Mouse (Mus musculus): Measurements from ENCODE around the gene Dnajc11. TPM values are rescaled to one million over a fixed set of nuclear protein-coding genes. Genes with fewer than 3 reads are reported as not detected.
A peak's percentile ranks its signal among the peaks of the same experiment; 100 is the strongest.

The Dnajc11 gene
- polyA plus RNA-seq, 1 experiment from 2014 or later: 73.8 TPM

- Histone ChIP-seq H3K9ac (ENCODE audit: low read depth, low read length) (no peak overlapping the region), H3K4me1 (replicated peaks; ENCODE audit: control insufficient read depth, insufficient read depth, low read length) (no peaks in the 10 kb centered on the region), H3K4me2 (replicated peaks; ENCODE audit: low read depth, low read length) (no peak overlapping the region), H3K27ac (ENCODE audit: low read depth, low read length) (no peak overlapping the region), H3K27me3 (ENCODE audit: control insufficient read depth, insufficient read depth, low read length) (no peaks in the 10 kb centered on the region), H3K4me3 (ENCODE audit: low read depth, low read length) (no peak overlapping the region), H3K36me3 (ENCODE audit: control insufficient read depth, insufficient read depth, low read length) (no peaks in the 10 kb centered on the region), H3K9me3 (ENCODE audit: control insufficient read depth, low read length) (no peaks in the 10 kb centered on the region)
- 75% methylated on average over 20 of the region's 20 CpGs for WGBS
- DNase-seq (ENCODE audit: low spot score) (no peak), ATAC-seq (ENCODE audit: low FRiP score) (no peak)
Observed at GRCm38 (mm10) chr4:151919135-151919840, 14.2 kb upstream of the Dnajc11 start.

GRCm38 (mm10) chr4:151919900-151920643 lies 13.4 kb upstream of the Dnajc11 start:
- H3K27ac ChIP-seq (ENCODE audit: low read depth, low read length): no peak overlapping the region
- ATAC-seq (ENCODE audit: low FRiP score): no peak
- no peaks in the 10 kb centered on the region for H3K9me3 ChIP-seq (ENCODE audit: control insufficient read depth, low read length)
- no peaks in the 10 kb centered on the region for H3K36me3 ChIP-seq (ENCODE audit: control insufficient read depth, insufficient read depth, low read length)
- H3K4me3 ChIP-seq (ENCODE audit: low read depth, low read length): 0 out of 2 replicates have a peak overlapping the region, but pooled peaks have one; percentile 12
- DNase-seq (ENCODE audit: low spot score): peak; percentile 82
- H3K4me1 ChIP-seq (replicated peaks; ENCODE audit: control insufficient read depth, insufficient read depth, low read length): no peaks in the 10 kb centered on the region
- peak overlapping the region; percentile 34 for H3K4me2 ChIP-seq (replicated peaks; ENCODE audit: low read depth, low read length)
- WGBS: 22% methylated on average over 16 of the region's 16 CpGs
- 0 out of 2 replicates have a peak overlapping the region, but pooled peaks have one; percentile 31 for H3K9ac ChIP-seq (ENCODE audit: low read depth, low read length)
- no peaks in the 10 kb centered on the region for H3K27me3 ChIP-seq (ENCODE audit: control insufficient read depth, insufficient read depth, low read length)

GRCm38 (mm10) chr4:151922124-151922523 lies 11.4 kb upstream of the Dnajc11 start:
- Histone ChIP-seq H3K27ac (ENCODE audit: low read depth, low read length) (no peak overlapping the region), H3K27me3 (ENCODE audit: control insufficient read depth, insufficient read depth, low read length) (no peaks in the 10 kb centered on the region), H3K9ac (ENCODE audit: low read depth, low read length) (no peak overlapping the region), H3K4me1 (replicated peaks; ENCODE audit: control insufficient read depth, insufficient read depth, low read length) (no peaks in the 10 kb centered on the region), H3K9me3 (ENCODE audit: control insufficient read depth, low read length) (no peaks in the 10 kb centered on the region), H3K4me2 (replicated peaks; ENCODE audit: low read depth, low read length) (no peak overlapping the region), H3K4me3 (ENCODE audit: low read depth, low read length) (no peak overlapping the region), H3K36me3 (ENCODE audit: control insufficient read depth, insufficient read depth, low read length) (no peaks in the 10 kb centered on the region)
- ATAC-seq (ENCODE audit: low FRiP score) (no peak), DNase-seq (ENCODE audit: low spot score) (no peak)
- 93% methylated on average over 3 of the region's 3 CpGs for WGBS

GRCm38 (mm10) chr4:151932576-151933504 lies 651 bp upstream of the Dnajc11 start:
- no peak overlapping the region for H3K4me3 ChIP-seq (ENCODE audit: low read depth, low read length)
- no peak overlapping the region for H3K27ac ChIP-seq (ENCODE audit: low read depth, low read length)
- no peaks in the 10 kb centered on the region for H3K36me3 ChIP-seq (ENCODE audit: control insufficient read depth, insufficient read depth, low read length)
- WGBS: 88% methylated on average over 13 of the region's 13 CpGs
- no peak overlapping the region for H3K9ac ChIP-seq (ENCODE audit: low read depth, low read length)
- ATAC-seq (ENCODE audit: low FRiP score) (peak; percentile 79), DNase-seq (ENCODE audit: low spot score) (no peak)
- H3K4me2 ChIP-seq (replicated peaks; ENCODE audit: low read depth, low read length): no peak overlapping the region
- H3K4me1 ChIP-seq (replicated peaks; ENCODE audit: control insufficient read depth, insufficient read depth, low read length): peaks cover 3% of the 10 kb centered on the region; the same call in 1 of the 2 replicates
- H3K27me3 ChIP-seq (ENCODE audit: control insufficient read depth, insufficient read depth, low read length): no peaks in the 10 kb centered on the region
- no peaks in the 10 kb centered on the region for H3K9me3 ChIP-seq (ENCODE audit: control insufficient read depth, low read length)

GRCm38 (mm10) chr4:151934215-151934572 lies 703 bp downstream of the Dnajc11 start:
- H3K36me3 ChIP-seq (ENCODE audit: control insufficient read depth, insufficient read depth, low read length): no peaks in the 10 kb centered on the region
- H3K4me1 ChIP-seq (replicated peaks; ENCODE audit: control insufficient read depth, insufficient read depth, low read length): peaks cover 3% of the 10 kb centered on the region; the same call in 1 of the 2 replicates
- H3K4me3 ChIP-seq (ENCODE audit: low read depth, low read length): peak overlapping the region; percentile 100
- peak overlapping the region; percentile 96 for H3K4me2 ChIP-seq (replicated peaks; ENCODE audit: low read depth, low read length)
- H3K9me3 ChIP-seq (ENCODE audit: control insufficient read depth, low read length): no peaks in the 10 kb centered on the region
- WGBS: 2% methylated on average over 23 of the region's 23 CpGs
- DNase-seq (ENCODE audit: low spot score) (no peak), ATAC-seq (ENCODE audit: low FRiP score) (no peak)
- H3K27me3 ChIP-seq (ENCODE audit: control insufficient read depth, insufficient read depth, low read length): no peaks in the 10 kb centered on the region
- H3K27ac ChIP-seq (ENCODE audit: low read depth, low read length): no peak overlapping the region
- peak overlapping the region; percentile 96 for H3K9ac ChIP-seq (ENCODE audit: low read depth, low read length)

GRCm38 (mm10) chr4:151937441-151937840 lies 4.0 kb downstream of the Dnajc11 start:
- Histone ChIP-seq H3K9ac (ENCODE audit: low read depth, low read length) (no peak overlapping the region), H3K27ac (ENCODE audit: low read depth, low read length) (no peak overlapping the region), H3K4me2 (replicated peaks; ENCODE audit: low read depth, low read length) (no peak overlapping the region), H3K4me3 (ENCODE audit: low read depth, low read length) (no peak overlapping the region), H3K27me3 (ENCODE audit: control insufficient read depth, insufficient read depth, low read length) (no peaks in the 10 kb centered on the region), H3K4me1 (replicated peaks; ENCODE audit: control insufficient read depth, insufficient read depth, low read length) (peaks cover 3% of the 10 kb centered on the region; the same call in 1 of the 2 replicates), H3K36me3 (ENCODE audit: control insufficient read depth, insufficient read depth, low read length) (no peaks in the 10 kb centered on the region), H3K9me3 (ENCODE audit: control insufficient read depth, low read length) (no peaks in the 10 kb centered on the region)
- 96% methylated on average over 13 of the region's 13 CpGs for WGBS
- no peak for DNase-seq (ENCODE audit: low spot score)
- no peak for ATAC-seq (ENCODE audit: low FRiP score)

GRCm38 (mm10) chr4:151938089-151938488 lies 4.6 kb downstream of the Dnajc11 start:
- no peaks in the 10 kb centered on the region for H3K9me3 ChIP-seq (ENCODE audit: control insufficient read depth, low read length)
- no peak overlapping the region for H3K9ac ChIP-seq (ENCODE audit: low read depth, low read length)
- H3K36me3 ChIP-seq (ENCODE audit: control insufficient read depth, insufficient read depth, low read length): no peaks in the 10 kb centered on the region
- H3K4me3 ChIP-seq (ENCODE audit: low read depth, low read length): no peak overlapping the region
- no peaks in the 10 kb centered on the region for H3K27me3 ChIP-seq (ENCODE audit: control insufficient read depth, insufficient read depth, low read length)
- no peak overlapping the region for H3K4me2 ChIP-seq (replicated peaks; ENCODE audit: low read depth, low read length)
- ATAC-seq (ENCODE audit: low FRiP score): no peak
- no peak for DNase-seq (ENCODE audit: low spot score)
- no peak overlapping the region for H3K27ac ChIP-seq (ENCODE audit: low read depth, low read length)
- H3K4me1 ChIP-seq (replicated peaks; ENCODE audit: control insufficient read depth, insufficient read depth, low read length): peaks cover 3% of the 10 kb centered on the region; the same call in 1 of the 2 replicates
- 94% methylated on average over 3 of the region's 3 CpGs for WGBS

- Histone ChIP-seq H3K27me3 (ENCODE audit: control insufficient read depth, insufficient read depth, low read length) (no peaks in the 10 kb centered on the region), H3K4me2 (replicated peaks; ENCODE audit: low read depth, low read length) (no peak overlapping the region), H3K4me1 (replicated peaks; ENCODE audit: control insufficient read depth, insufficient read depth, low read length) (no peaks in the 10 kb centered on the region), H3K27ac (ENCODE audit: low read depth, low read length) (no peak overlapping the region), H3K36me3 (ENCODE audit: control insufficient read depth, insufficient read depth, low read length) (peaks cover 3% of the 10 kb centered on the region; the same call in 1 of the 2 replicates), H3K4me3 (ENCODE audit: low read depth, low read length) (no peak overlapping the region), H3K9ac (ENCODE audit: low read depth, low read length) (no peak overlapping the region), H3K9me3 (ENCODE audit: control insufficient read depth, low read length) (no peaks in the 10 kb centered on the region)
- DNase-seq (ENCODE audit: low spot score) (no peak), ATAC-seq (ENCODE audit: low FRiP score) (no peak)
- WGBS: 89% methylated on average over 11 of the region's 11 CpGs
Observed at GRCm38 (mm10) chr4:151946211-151946610, 12.7 kb downstream of the Dnajc11 start.
